Mouse (Mus musculus): ENCODE results near the gene Hadhb.
"Not testable (repeated sequence)": the region's sequence is repeated elsewhere in the genome, so short reads cannot be mapped to it uniquely, and the experiment has no call there.

The Hadhb gene

GRCm38 (mm10) chr5:30187687-30188485, 32.8 kb downstream of the Hadhb start:
- DNase-seq: no peak

DNA sequence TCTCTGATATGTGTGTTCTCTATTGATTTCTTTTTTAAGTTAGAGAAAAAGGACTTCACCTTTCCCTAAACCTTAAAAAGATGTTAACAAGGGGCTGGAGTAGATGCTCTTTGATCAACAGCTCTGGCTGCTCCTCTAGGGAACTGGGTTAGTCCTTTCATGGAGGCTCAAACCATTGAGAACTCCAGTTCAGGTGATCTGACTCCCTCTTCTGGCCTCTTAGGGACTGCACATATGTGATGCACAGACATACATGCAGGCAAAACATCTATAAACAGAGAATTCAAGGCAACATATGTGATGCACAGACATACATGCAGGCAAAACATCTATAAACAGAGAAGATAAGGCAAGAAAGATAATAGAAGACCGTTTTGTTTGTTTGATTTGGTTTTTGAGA, 37.4 kb downstream of the Hadhb start:
- DNase-seq: no peak

- DNase-seq: no peak
Observed at GRCm38 (mm10) chr5:30195340-30195739, 40.3 kb downstream of the Hadhb start.

GRCm38 (mm10) chr5:30198257-30198656, 43.2 kb downstream of the Hadhb start:
- DNase-seq: no peak

DNA sequence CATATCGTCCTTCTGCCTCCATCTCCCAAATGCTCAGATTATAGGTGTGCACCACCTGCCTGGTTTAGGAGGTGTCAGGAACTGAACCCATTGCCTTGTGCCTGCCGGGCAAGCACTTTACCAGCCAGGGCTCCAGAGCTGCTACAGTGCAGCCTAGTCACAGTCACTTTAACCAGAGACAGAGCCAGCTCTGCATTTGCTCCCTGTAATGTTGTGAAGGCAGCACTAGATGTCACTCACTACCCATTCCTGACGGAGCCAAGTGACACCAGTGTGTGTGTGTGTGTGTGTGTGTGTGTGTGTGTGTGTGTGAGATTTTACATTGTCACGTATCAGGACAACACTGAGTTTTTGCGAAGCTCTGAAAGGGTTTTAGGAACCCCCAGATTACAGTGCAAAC, 46.5 kb downstream of the Hadhb start:
- DNase-seq: no peak

DNA sequence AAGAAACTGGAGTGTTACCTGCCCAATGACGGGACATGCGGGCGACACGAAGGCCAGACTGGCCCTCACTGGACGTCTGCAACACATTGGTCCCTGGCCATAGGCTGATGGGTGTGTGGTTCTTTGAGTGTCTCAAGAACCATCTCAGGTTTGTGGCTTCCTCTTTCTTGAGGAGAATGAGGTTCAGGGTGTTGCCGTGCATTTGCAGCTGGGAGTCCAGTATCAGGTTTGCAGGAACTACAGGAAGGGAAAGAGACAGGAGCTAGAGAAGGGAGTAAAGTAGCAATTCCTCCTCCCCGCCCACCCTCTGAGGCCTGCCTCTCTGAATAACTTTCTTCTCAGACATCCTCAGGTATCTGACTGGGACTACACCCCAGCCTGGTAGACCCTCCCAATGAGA, 47.2 kb downstream of the Hadhb start:
- DNase-seq: no peak

DNA sequence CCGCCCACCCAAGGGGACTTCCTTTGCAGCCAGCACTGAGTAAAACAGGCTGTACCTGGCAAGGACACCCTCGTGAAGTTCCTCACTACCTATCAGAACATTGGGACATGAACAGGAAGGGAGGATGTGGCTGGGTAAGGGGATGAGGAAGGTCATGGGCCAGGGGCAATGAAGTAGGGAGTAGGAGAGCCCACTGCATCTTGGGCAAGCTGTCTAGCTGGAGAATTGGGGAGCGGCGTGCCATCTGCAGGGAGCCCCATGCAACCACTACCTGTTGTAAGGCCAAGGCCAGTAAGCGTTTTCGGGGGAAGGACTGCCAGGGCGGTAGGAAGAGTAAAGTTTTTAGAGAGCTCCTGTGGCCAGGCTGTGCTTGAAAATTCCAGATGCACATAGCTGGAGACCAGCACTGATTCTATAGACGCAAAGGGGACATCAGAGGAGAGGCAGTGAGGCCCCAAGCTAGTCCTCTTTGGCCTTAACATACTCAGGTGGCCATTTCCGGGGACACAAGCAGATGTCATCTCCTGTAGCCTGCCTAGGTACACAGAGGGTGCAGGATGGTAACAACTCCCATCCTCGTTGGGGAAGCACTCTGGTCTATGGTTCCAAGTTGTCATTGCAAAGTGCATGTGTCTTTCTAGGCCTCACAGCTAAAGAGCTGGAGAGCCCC, 48.3 kb downstream of the Hadhb start:
- DNase-seq: no peak

DNA sequence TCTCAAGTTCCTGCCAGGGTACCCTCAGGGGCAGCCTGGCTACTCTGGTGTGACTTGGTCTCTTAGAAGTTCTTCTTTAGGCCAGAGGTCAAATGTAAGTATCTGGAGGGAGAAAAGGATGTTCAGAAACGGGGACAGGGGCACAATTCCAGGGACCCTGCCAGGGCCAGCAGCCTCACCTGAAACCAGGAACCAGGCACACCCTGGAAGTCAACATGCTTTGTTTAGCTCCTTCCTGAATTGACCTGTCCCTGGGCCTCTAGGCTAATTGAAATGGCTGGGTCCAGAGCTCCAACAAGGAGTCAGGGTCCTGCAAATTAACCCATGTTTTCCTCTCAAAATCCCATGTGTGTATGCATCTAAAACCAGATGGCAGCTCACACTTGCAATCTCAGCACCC, 49.4 kb downstream of the Hadhb start:
- no peak for DNase-seq

DNA sequence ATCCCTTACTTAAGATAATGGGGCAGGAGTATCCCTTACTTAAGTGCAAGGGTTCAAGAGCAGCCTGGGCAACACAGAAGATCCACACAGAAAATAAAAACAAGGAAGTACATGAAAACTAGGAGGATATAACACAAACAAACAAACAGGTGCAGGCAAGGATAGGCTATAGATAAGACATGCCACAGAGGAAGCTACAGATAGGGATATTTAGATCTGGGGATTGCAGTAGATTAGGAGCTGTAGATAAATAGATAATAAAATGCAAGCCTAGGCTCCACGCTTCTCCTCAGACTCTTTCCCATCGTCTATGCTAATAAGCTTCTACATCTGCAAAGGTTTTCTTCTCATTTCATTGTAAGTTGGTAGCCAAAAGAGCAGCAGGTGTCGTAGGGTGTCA, 50.0 kb downstream of the Hadhb start:
- DNase-seq: no peak

DNA sequence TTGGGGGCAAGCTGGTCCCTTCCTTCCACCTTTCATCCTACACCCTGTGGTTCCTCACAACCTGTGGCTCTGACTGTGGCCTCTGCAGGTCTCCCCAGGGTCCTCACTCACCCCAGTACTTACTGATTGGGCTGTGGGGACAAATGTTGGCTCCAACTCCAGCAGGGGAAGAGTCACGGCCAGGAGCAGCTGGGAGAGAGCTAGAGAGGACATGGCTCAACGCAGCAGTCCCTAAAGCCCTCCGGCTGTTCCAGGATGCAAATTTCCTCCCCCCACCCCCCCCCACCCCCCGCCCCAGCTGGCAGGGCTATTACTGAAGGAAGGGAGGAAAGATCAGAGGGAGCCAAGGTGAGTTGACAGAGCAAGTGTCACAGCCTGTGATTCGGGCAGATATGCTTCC, 50.4 kb downstream of the Hadhb start, which contains the start of gene Adgrf3:
Adgrf3 (minus strand) TSS at position 230 of the 400 bp plus-strand sequence.
- no peak for DNase-seq

DNA sequence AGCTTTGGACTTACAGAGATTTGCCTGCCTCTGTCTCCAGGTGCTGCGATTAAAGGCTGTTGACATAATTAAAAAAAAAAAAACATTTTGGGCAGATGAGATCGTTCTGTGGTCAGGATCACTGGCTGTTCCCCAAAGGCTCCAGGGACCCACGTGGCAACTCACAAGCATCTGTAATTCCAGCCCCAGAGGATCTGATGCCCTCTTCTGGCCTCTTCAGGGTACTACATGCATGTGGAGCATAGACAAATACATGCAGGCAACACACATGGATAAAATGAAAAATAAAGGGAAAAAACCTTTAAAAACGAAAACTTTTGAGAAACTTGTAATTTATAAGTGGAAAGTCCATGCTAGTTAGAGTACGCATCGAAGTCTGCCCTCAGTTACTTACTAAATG, 52.2 kb downstream of the Hadhb start:
- DNase-seq: no peak

DNA sequence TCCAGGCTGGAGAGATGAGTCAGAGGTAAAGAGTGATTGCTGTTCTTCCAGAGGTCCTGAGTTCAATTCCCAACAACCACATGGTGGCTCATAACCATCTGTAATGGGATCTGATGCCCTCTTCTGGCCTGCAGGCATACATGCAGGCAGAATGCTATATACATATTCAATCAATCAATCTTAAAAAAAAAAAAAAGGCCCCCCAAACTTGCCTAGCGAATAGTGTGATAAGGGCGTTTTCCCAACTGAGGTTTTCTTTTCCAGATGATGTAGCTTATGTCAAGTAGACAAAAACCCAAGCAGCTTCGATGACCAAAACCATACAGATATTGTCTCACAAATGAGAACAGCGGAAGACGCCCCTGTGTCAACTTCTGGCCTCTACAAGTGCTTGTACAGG, 55.7 kb downstream of the Hadhb start:
- DNase-seq: not testable (repeated sequence)

GRCm38 (mm10) chr5:30214889-30215288, 59.8 kb downstream of the Hadhb start:
- DNase-seq: no peak

DNA sequence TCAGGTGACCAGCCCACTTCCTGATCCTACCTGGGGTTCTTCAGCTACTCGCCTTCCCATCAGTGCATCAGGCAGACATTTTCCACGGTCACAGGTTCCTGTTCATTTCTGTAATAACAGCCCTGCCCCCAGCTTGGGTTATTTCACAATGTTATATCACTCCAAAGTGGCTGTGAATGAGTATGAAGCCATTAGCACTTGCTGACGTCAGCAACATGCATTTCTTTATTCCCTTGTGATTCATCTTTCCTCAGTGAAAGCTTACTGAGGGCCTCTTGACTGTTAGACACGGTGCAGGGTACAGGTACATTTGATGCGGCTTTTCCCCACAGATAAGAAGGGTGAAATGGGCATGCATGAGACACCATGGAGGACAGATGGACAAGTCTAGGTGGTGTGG, 60.9 kb downstream of the Hadhb start:
- no peak for DNase-seq

DNA sequence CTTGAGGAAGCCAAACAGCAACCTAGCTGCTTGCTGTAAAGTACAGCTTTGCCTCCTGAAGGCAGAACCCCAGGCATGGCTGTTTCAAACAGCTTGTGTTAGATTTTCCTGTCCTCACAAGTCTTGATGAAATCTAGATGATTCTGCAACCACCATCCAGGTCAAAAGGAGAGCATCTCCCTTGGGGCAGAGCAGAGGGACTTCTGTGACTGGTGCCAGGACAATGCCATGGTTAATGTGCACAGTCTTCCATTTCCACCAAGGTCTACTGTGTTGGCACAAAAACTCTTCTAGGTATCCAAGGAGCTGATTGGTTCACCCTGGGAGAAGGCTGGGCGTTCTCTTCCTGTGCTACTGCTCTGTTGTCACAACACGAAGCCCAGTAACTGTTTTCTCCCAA, 64.7 kb downstream of the Hadhb start:
- no peak for DNase-seq

GRCm38 (mm10) chr5:30220666-30221065, 65.6 kb downstream of the Hadhb start:
- no peak for DNase-seq

- no peak for DNase-seq
Observed at GRCm38 (mm10) chr5:30222681-30223080, 67.6 kb downstream of the Hadhb start.

GRCm38 (mm10) chr5:30230901-30231300, 75.9 kb downstream of the Hadhb start:
- DNase-seq: peak; percentile 14

DNA sequence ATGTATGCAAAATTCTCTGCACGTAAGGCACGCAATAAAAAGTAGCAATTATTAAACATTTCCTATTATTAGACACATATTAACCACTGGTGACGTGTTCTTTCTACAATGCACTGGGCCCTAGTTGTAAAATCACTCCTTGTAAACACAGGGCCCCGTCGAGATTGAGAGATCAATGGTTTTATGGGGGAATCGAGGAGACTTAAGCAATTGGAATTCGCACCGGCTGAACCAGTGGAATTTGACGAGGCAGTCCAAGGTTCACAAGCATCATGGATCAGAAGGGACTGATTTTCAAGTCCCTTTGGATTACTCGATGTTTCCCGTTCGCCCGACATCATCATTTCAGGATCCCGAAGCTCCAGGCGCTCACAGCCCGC, 76.8 kb downstream of the Hadhb start:
- no peak for DNase-seq

DNA sequence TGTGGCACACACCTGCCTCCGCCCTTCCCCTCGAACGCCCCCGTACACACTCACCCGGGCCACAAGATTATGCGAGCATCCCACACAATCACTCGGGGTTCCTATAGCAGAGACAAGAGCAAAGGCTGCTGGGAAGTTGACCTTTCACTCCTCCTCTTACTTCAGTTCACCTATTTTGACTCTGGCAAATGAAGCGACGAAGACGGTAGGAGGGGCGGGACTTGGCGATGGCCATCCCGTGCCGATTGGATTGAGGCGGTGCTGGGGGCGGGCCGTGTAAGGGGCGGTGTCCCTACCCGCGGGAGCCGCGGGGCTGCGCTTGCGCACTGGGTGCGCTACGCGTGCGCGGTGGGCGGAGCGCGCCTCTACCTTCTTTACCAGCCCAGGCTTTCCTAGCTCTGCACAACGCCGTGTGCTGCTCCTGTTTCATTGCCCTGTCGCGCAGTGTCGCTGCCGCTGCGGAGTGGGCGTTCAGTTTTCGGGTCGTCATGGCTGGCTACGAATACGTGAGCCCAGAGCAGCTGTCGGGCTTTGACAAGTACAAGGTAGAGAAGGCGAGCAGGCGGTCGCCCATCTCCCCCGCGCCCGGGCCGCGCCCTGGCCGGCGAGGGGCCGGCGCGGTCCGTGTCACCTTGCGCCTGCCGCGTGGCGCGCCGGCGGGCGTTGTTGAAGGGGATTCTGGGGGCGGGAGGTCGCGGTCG, 77.4 kb downstream of the Hadhb start, which contains the start of gene Selenoi:
Selenoi (plus strand) TSS at position 311 of the 701 bp plus-strand sequence.
- peak; percentile 99 for DNase-seq

DNA sequence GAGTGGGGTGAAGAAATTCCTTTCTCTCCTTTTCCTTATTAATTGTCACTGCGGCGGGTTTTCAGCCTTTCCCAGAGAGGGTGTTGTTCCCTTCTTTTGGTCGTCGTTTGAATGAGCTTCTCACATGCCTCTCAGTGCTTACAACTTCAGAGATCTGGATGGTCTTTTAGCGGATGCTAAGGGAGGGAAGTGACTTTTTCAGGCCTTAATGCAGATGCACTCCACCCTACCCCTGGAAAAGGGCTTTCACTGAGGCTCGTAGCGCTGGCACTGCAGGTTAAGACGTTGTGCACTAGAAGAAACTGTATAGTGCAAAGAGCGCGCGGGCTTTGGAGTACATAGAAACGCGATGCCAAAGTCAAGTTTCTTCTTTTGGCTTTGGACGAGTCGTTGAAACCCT, 78.0 kb downstream of the Hadhb start:
- DNase-seq: no peak

- DNase-seq: no peak
Observed at GRCm38 (mm10) chr5:30233979-30234378, 78.9 kb downstream of the Hadhb start.
